Mouse (Mus musculus) lung, postnatal 0 days (tissue): Measurements from ENCODE around the gene Ube4a.

ENCODE experiments used
- CTCF ChIP-seq: IDR thresholded peaks from 2 replicates; pipeline ENCODE4 v1.5.1; 2016; ENCODE audit warnings: antibody characterized with exemption, mild to moderate bottlenecking
- EP300 ChIP-seq: IDR thresholded peaks from 2 replicates; pipeline ENCODE4 v1.6.1; 2016; ENCODE audit warnings: antibody characterized with exemption, mild to moderate bottlenecking, control low read depth

DNA sequence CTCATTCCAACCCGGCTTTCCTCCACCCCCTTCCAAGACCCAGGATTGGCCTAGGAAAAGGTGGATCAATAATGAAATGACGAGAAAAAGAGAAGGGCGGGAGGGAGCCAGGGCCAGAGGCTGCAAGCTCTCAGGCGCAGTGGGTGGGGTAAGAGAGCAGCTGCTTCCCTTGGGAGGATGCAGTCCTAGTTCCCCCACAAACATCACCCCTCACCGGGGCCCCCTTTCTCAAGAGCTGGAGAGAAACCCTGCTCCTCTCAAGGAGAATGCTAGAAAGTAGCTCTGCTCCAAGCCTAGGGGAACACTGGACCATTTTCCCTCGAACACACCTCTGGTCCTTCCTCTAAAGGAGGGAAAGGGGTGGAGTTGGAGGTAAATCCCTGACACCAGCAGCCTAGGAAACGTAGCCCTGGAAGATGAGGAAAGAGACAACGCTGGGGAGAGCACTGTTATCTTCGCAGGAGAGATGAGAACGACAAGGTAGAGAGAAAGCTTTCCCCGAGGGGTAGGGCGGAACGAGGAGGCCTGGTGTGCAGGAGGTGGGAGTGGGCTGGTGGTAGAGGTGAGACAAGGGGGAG, 85.6 kb downstream of the Ube4a start:
- TF ChIP-seq CTCF, result no peak
- no peak for TF ChIP-seq EP300
